Mouse (Mus musculus): ENCODE measurements around the gene Hoxc11. TPM values are rescaled to one million over a fixed set of nuclear protein-coding genes. Genes with fewer than 3 reads are reported as not detected.

Gene Hoxc11
- polyA plus RNA-seq, 1 experiment from 2014 or later = 0.14 TPM

GRCm38 (mm10) chr15:102967511-102968397 is 13.5 kb downstream of the Hoxc11 start:
- 2% methylated on average over 34 of the region's 34 CpGs for WGBS
- H3K9ac ChIP-seq = no peak overlapping the region
- no peak overlapping the region for H3K4me2 ChIP-seq
- peaks cover 97% of the 10 kb centered on the region for H3K27me3 ChIP-seq (replicated peaks)
- no peaks in the 10 kb centered on the region for H3K36me3 ChIP-seq
- peaks cover 8% of the 10 kb centered on the region; the same call in 1 of the 2 replicates for H3K4me1 ChIP-seq
- ATAC-seq (ENCODE audit: insufficient read depth, low FRiP score, low read depth) = no peak
- no peak overlapping the region for H3K4me3 ChIP-seq (replicated peaks)
- H3K27ac ChIP-seq = no peak overlapping the region
- no peaks in the 10 kb centered on the region for H3K9me3 ChIP-seq

GRCm38 (mm10) chr15:102969296-102969695 is 15.1 kb downstream of the Hoxc11 start:
- Histone ChIP-seq H3K4me2 (no peak overlapping the region), H3K9me3 (no peaks in the 10 kb centered on the region), H3K4me3 (replicated peaks) (no peak overlapping the region), H3K27me3 (replicated peaks) (peaks cover 98% of the 10 kb centered on the region), H3K9ac (no peak overlapping the region), H3K4me1 (peaks cover 8% of the 10 kb centered on the region; the same call in 1 of the 2 replicates), H3K27ac (no peak overlapping the region), H3K36me3 (no peaks in the 10 kb centered on the region)
- ATAC-seq (ENCODE audit: insufficient read depth, low FRiP score, low read depth) = no peak
- WGBS = 27% methylated on average over 1 of the region's 1 CpGs

- 1% methylated on average over 12 of the region's 12 CpGs for WGBS
- H3K9ac ChIP-seq = no peak overlapping the region
- H3K27ac ChIP-seq = no peak overlapping the region
These were observed 16.5 kb downstream of the Hoxc11 start for GRCm38 (mm10) chr15:102970740-102971139.

GRCm38 (mm10) chr15:102972254-102972653 is 18.0 kb downstream of the Hoxc11 start:
- Histone ChIP-seq H3K4me1 (peaks cover 3% of the 10 kb centered on the region; the same call in 1 of the 2 replicates), H3K4me3 (replicated peaks) (no peak overlapping the region), H3K9me3 (no peaks in the 10 kb centered on the region), H3K27ac (no peak overlapping the region), H3K4me2 (no peak overlapping the region), H3K9ac (no peak overlapping the region), H3K36me3 (no peaks in the 10 kb centered on the region), H3K27me3 (replicated peaks) (peaks cover 96% of the 10 kb centered on the region)
- ATAC-seq (ENCODE audit: insufficient read depth, low FRiP score, low read depth) = no peak
- WGBS = 1% methylated on average over 21 of the region's 21 CpGs

More at GRCm38 (mm10) chr15:102970740-102971139, 16.5 kb downstream of the Hoxc11 start:
- H3K27me3 ChIP-seq (replicated peaks) = peaks cover 96% of the 10 kb centered on the region
- H3K9me3 ChIP-seq = no peaks in the 10 kb centered on the region
- no peak overlapping the region for H3K4me3 ChIP-seq (replicated peaks)
- no peak overlapping the region for H3K4me2 ChIP-seq
- no peak for ATAC-seq (ENCODE audit: insufficient read depth, low FRiP score, low read depth)
- H3K4me1 ChIP-seq = peaks cover 8% of the 10 kb centered on the region; the same call in 1 of the 2 replicates
- no peaks in the 10 kb centered on the region for H3K36me3 ChIP-seq

GRCm38 (mm10) chr15:102972753-102973152 is 18.5 kb downstream of the Hoxc11 start:
- Histone ChIP-seq H3K9me3 (no peaks in the 10 kb centered on the region), H3K27ac (no peak overlapping the region), H3K4me2 (no peak overlapping the region), H3K4me1 (peaks cover 6% of the 10 kb centered on the region; the same call in 1 of the 2 replicates), H3K4me3 (replicated peaks) (no peak overlapping the region), H3K36me3 (no peaks in the 10 kb centered on the region), H3K9ac (no peak overlapping the region), H3K27me3 (replicated peaks) (peaks cover 96% of the 10 kb centered on the region)
- ATAC-seq (ENCODE audit: insufficient read depth, low FRiP score, low read depth) = no peak
- 3% methylated on average over 6 of the region's 6 CpGs for WGBS

GRCm38 (mm10) chr15:102975034-102975433 is 20.8 kb downstream of the Hoxc11 start:
- no peak overlapping the region for H3K9ac ChIP-seq
- H3K4me2 ChIP-seq = no peak overlapping the region
- WGBS = 9% methylated on average over 7 of the region's 7 CpGs
- H3K27me3 ChIP-seq (replicated peaks) = peaks cover 97% of the 10 kb centered on the region
- peaks cover 6% of the 10 kb centered on the region; the same call in 1 of the 2 replicates for H3K4me1 ChIP-seq
- H3K4me3 ChIP-seq (replicated peaks) = no peak overlapping the region
- no peak for ATAC-seq (ENCODE audit: insufficient read depth, low FRiP score, low read depth)
- no peak overlapping the region for H3K27ac ChIP-seq
- H3K36me3 ChIP-seq = no peaks in the 10 kb centered on the region
- no peaks in the 10 kb centered on the region for H3K9me3 ChIP-seq

GRCm38 (mm10) chr15:102975688-102976111 is 21.5 kb downstream of the Hoxc11 start:
- H3K4me2 ChIP-seq = no peak overlapping the region
- peaks cover 6% of the 10 kb centered on the region; the same call in 1 of the 2 replicates for H3K4me1 ChIP-seq
- no peak for ATAC-seq (ENCODE audit: insufficient read depth, low FRiP score, low read depth)
- no peak overlapping the region for H3K4me3 ChIP-seq (replicated peaks)
- 3% methylated on average over 21 of the region's 21 CpGs for WGBS
- no peak overlapping the region for H3K27ac ChIP-seq
- peaks cover 97% of the 10 kb centered on the region for H3K27me3 ChIP-seq (replicated peaks)
- H3K36me3 ChIP-seq = no peaks in the 10 kb centered on the region
- no peaks in the 10 kb centered on the region for H3K9me3 ChIP-seq
- no peak overlapping the region for H3K9ac ChIP-seq

- WGBS = 0% methylated on average over 19 of the region's 20 CpGs
- Histone ChIP-seq H3K4me3 (replicated peaks) (peak within 1 kb of the TSS; percentile 10; the same call in 1 of the 2 replicates), H3K4me1 (peaks cover 6% of the 10 kb centered on the region; the same call in 1 of the 2 replicates), H3K9me3 (no peaks in the 10 kb centered on the region), H3K27ac (no peak within 1 kb of the TSS), H3K36me3 (no peaks in the 10 kb centered on the region), H3K27me3 (replicated peaks) (peaks cover 97% of the 10 kb centered on the region), H3K9ac (no peak within 1 kb of the TSS), H3K4me2 (peak within 1 kb of the TSS; percentile 36)
- ATAC-seq (ENCODE audit: insufficient read depth, low FRiP score, low read depth) = no peak
These were observed 21.9 kb downstream of the Hoxc11 start, which contains the start of gene Hoxc9 for GRCm38 (mm10) chr15:102976171-102976570. Gene Hoxc9, plus strand, starts transcription at chr15:102976439.

GRCm38 (mm10) chr15:102976631-102977422 is 22.6 kb downstream of the Hoxc11 start:
- ATAC-seq (ENCODE audit: insufficient read depth, low FRiP score, low read depth) = no peak
- peaks cover 13% of the 10 kb centered on the region for H3K4me1 ChIP-seq
- 2% methylated on average over 37 of the region's 37 CpGs for WGBS
- peak overlapping the region; percentile 36 for H3K4me2 ChIP-seq
- H3K9me3 ChIP-seq = no peaks in the 10 kb centered on the region
- peaks cover 97% of the 10 kb centered on the region for H3K27me3 ChIP-seq (replicated peaks)
- H3K27ac ChIP-seq = no peak overlapping the region
- no peak overlapping the region for H3K9ac ChIP-seq
- no peaks in the 10 kb centered on the region for H3K36me3 ChIP-seq
- H3K4me3 ChIP-seq (replicated peaks) = peak overlapping the region; percentile 10; the same call in 1 of the 2 replicates

GRCm38 (mm10) chr15:102977423-102977974 is 23.3 kb downstream of the Hoxc11 start:
- H3K4me2 ChIP-seq = peak overlapping the region; percentile 36
- no peak overlapping the region for H3K9ac ChIP-seq
- H3K36me3 ChIP-seq = no peaks in the 10 kb centered on the region
- peaks cover 17% of the 10 kb centered on the region for H3K4me1 ChIP-seq
- H3K9me3 ChIP-seq = no peaks in the 10 kb centered on the region
- ATAC-seq (ENCODE audit: insufficient read depth, low FRiP score, low read depth) = no peak
- peak overlapping the region; percentile 10; the same call in 1 of the 2 replicates for H3K4me3 ChIP-seq (replicated peaks)
- H3K27ac ChIP-seq = no peak overlapping the region
- 9% methylated on average over 16 of the region's 16 CpGs for WGBS
- H3K27me3 ChIP-seq (replicated peaks) = peaks cover 97% of the 10 kb centered on the region
